Mouse (Mus musculus): ENCODE measurements around the gene Bmp7. TPM values are rescaled to one million over a fixed set of nuclear protein-coding genes. Genes with fewer than 3 reads are reported as not detected.

Gene Bmp7
- 3.1 and 13.2 TPM in 2 replicates for polyA plus RNA-seq (2014; fragmentation: Nextera tagmentation; extraction: Ambion mirVana)

DNA sequence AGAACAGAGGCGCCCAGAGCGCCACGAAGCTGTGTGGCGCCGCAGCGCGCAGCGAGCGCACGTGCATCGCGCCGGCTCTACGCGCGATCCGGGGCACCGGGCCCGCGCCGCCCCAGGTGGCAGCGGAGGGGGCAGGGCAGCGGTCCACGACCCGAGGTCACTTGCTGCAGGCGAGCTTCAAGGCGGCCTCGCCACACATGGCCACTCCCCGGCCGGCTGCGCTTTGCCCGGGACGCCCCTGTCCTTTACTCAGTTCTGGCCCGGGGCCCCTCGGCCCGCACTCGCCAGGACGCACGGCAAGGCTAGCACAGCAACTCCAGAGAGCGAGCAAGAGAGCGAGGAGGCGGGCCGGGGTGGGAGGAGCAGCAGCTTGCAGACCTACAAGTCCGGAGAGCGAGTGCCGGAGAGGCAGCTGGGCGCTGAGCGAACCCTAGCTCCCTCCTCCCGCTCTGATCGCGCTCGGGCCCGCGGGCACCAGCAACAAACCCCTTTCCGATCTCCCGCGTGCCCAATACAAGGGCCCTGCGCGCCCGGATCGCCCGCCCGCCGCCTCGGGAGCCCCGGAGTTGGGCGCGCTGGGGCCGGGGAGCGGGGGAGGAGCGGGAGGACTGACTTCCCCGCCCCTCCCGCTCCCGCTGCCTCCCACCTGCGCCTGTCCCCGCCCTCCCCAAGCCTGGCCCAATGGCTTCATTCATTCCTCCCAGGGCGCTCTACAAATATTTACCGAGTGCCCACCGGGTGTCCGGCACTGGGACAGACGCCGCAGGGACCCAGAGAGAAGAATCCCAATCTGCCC is at the start of gene Bmp7:
Gene Bmp7, minus strand, starts transcription at position 319 of the 796 bp plus-strand sequence.
- H3K36me3 ChIP-seq (ENCODE audit: control insufficient read depth, insufficient read depth, low read length): no peaks in the 10 kb centered on the region
- H3K9me3 ChIP-seq (ENCODE audit: control insufficient read depth, low read length): no peaks in the 10 kb centered on the region
- peak within 1 kb of the TSS; percentile 40; the same call in 1 of the 2 replicates for H3K9ac ChIP-seq (replicated peaks; ENCODE audit: low read length)
- peak within 1 kb of the TSS; percentile 41 for H3K4me3 ChIP-seq (replicated peaks; ENCODE audit: low read depth, low read length)
- H3K4me2 ChIP-seq (ENCODE audit: low read length): peak within 1 kb of the TSS; percentile 83
- ATAC-seq (ENCODE audit: low FRiP score, low TSS enrichment): peak; percentile 31; the same call in 1 of the 2 replicates
- H3K27me3 ChIP-seq (ENCODE audit: control insufficient read depth, insufficient read depth, low read length): peaks cover 82% of the 10 kb centered on the region
- peaks cover 27% of the 10 kb centered on the region for H3K4me1 ChIP-seq (ENCODE audit: control insufficient read depth, insufficient read depth, low read length)
- H3K27ac ChIP-seq (replicated peaks; ENCODE audit: low read depth, low read length): peak within 1 kb of the TSS; percentile 32; the same call in 1 of the 2 replicates
- DNase-seq: peak; percentile 79
- WGBS: under 1% methylated on average over 73 of the region's 82 CpGs

DNA sequence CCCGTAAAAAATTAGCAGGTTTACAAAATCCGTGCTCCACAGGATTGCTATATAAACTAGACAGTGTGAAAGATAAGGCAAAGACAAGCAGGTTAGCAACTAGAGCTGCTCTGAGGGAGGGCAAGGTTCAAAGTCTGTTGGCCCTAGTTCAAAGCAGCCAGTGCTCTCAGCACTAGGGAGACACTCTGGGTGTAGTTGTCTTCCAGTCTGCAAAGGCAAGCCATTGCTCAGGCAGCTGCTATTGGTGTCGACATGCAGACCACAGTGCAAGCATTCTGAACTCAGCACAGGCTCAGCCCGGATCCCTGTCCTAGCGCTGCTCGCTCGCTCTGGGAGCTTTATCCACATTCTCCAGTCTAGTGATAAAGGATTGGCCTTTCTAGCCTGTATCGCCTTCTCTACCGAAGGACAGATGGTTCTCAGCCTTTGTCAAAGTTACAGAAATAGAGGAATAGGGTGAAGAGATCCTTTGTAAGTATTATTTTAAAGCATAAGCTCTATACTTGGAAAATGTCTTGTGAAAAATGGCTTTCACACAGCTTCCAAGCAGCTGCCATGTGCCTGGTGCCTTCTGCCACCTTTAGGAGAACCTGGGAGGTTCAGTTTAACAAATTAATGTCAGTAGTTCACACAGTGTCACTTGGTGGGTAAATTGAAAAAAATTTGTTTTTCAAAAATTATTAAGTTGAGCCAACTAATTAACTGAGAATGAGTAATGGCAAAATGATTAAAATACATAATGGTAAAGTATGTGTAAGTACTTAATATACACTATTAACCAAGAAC is 42.8 kb upstream of the Bmp7 start:
- Histone ChIP-seq H3K9ac (replicated peaks; ENCODE audit: low read length) (no peak overlapping the region), H3K4me2 (ENCODE audit: low read length) (no peak overlapping the region), H3K9me3 (ENCODE audit: control insufficient read depth, low read length) (no peaks in the 10 kb centered on the region), H3K4me3 (replicated peaks; ENCODE audit: low read depth, low read length) (no peak overlapping the region), H3K27ac (replicated peaks; ENCODE audit: low read depth, low read length) (no peak overlapping the region), H3K27me3 (ENCODE audit: control insufficient read depth, insufficient read depth, low read length) (no peaks in the 10 kb centered on the region), H3K4me1 (ENCODE audit: control insufficient read depth, insufficient read depth, low read length) (no peaks in the 10 kb centered on the region), H3K36me3 (ENCODE audit: control insufficient read depth, insufficient read depth, low read length) (no peaks in the 10 kb centered on the region)
- DNase-seq (no peak), ATAC-seq (ENCODE audit: low FRiP score, low TSS enrichment) (no peak)
- WGBS: 75% methylated on average over 9 of the region's 9 CpGs

DNA sequence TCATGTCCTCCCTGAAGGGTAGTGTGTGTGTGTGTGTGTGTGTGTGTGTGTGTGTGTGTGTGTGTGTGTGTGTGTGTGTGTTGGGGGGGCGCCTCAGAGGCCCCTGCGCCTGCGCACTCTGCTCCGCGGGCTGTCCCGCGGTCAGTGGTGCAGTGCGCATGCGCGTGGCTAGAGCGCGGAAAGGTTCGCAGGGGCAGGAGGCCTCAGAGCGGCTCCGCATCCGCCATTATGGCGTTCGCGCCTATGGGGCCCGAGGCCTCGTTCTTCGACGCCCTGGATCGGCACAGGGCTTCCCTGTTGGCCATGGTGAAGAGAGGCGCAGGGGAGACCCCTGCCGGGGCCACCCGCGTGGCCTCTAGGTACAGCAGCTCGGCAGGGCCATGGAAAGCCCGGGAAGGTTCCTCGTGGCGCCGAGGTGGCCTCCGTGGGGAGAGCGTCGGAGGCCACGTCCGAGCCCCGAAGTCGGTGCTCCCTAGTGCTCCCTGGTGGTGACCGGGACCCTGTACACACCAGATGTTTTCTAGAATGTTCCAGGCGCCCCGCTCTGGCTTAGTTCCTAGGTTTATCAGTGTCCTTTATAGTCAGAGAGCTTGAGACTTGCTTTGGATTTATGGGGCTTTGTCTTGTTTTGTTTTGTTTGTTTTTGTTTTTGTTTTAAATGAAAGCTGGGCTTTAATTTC is 39.7 kb upstream of the Bmp7 start:
- no peak for ATAC-seq (ENCODE audit: low FRiP score, low TSS enrichment)
- 93% methylated on average over 43 of the region's 43 CpGs for WGBS
- Histone ChIP-seq H3K4me1 (ENCODE audit: control insufficient read depth, insufficient read depth, low read length) (peaks cover 12% of the 10 kb centered on the region; the same call in 1 of the 2 replicates), H3K27ac (replicated peaks; ENCODE audit: low read depth, low read length) (no peak overlapping the region), H3K27me3 (ENCODE audit: control insufficient read depth, insufficient read depth, low read length) (no peaks in the 10 kb centered on the region), H3K4me2 (ENCODE audit: low read length) (no peak overlapping the region), H3K36me3 (ENCODE audit: control insufficient read depth, insufficient read depth, low read length) (no peaks in the 10 kb centered on the region), H3K9me3 (ENCODE audit: control insufficient read depth, low read length) (no peaks in the 10 kb centered on the region), H3K4me3 (replicated peaks; ENCODE audit: low read depth, low read length) (no peak overlapping the region), H3K9ac (replicated peaks; ENCODE audit: low read length) (no peak overlapping the region)
- no peak for DNase-seq

DNA sequence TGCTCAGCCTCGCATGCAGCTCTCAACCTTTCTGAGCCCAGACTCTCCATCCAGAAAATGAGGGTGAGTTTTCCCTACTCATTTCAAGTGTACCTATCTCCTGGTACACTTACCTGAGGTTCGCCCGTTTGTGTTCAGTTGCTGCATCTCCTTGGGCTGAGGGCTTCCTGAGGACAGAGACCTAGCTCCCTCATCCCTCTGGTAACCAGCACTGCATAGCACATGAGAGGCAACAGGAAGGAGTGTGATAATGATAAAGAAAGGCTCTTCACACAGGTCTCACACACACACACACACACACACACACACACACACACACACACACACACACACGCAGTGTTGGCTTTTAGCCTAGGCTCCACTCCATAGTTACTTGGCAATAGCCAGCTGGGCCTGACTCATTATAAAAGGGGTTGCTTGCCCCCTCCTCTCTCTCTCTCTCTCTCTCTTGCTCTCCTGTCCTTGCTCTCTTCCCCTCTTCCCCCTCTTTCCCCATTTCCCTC is 38.1 kb upstream of the Bmp7 start:
- peaks cover 12% of the 10 kb centered on the region; the same call in 1 of the 2 replicates for H3K4me1 ChIP-seq (ENCODE audit: control insufficient read depth, insufficient read depth, low read length)
- H3K4me3 ChIP-seq (replicated peaks; ENCODE audit: low read depth, low read length): no peak overlapping the region
- WGBS: 57% methylated on average over 4 of the region's 4 CpGs
- no peak overlapping the region for H3K27ac ChIP-seq (replicated peaks; ENCODE audit: low read depth, low read length)
- no peak overlapping the region for H3K4me2 ChIP-seq (ENCODE audit: low read length)
- H3K9me3 ChIP-seq (ENCODE audit: control insufficient read depth, low read length): no peaks in the 10 kb centered on the region
- H3K36me3 ChIP-seq (ENCODE audit: control insufficient read depth, insufficient read depth, low read length): no peaks in the 10 kb centered on the region
- DNase-seq: no peak
- no peak for ATAC-seq (ENCODE audit: low FRiP score, low TSS enrichment)
- H3K27me3 ChIP-seq (ENCODE audit: control insufficient read depth, insufficient read depth, low read length): no peaks in the 10 kb centered on the region
- H3K9ac ChIP-seq (replicated peaks; ENCODE audit: low read length): no peak overlapping the region

DNA sequence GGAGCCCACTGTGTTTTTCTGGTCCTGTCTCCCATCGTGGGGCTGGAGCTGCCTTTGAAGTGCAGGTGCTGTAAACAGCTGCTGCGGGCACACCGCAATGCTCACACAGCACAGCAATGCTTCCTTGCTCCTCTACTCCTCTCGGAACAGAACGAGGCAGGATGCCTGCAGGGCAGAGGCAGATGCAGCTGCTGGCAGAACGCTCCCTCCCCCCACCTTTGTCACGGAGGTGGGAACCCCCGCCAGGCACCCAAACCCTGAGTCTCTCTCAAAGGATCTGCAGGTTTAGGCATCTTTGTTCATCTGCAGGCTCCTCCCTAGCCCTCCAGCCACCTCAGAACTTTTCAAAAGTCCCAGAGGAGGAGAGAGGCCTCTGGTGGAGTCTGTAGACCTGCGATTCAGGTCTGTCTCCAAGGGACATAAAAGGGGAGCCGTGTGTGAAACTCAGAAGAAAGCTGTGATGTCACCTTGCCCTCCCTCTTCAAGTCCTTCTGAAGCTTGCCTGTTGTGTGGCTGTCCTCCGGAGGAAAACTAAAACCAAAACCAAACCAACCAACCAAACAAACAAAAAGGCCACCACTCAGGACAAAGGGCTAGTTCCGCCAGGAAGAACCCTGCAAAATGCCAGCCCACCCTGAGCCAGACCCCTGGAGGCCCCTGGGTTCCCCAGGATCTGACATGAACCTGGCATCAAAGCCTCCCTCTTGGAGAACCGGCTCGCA is 37.4 kb upstream of the Bmp7 start, which contains the start of gene Spo11:
Gene Spo11, plus strand, starts transcription at position 292 of the 722 bp plus-strand sequence.
- no peak within 1 kb of the TSS for H3K4me3 ChIP-seq (replicated peaks; ENCODE audit: low read depth, low read length)
- H3K4me2 ChIP-seq (ENCODE audit: low read length): peak within 1 kb of the TSS; percentile 33
- no peaks in the 10 kb centered on the region for H3K36me3 ChIP-seq (ENCODE audit: control insufficient read depth, insufficient read depth, low read length)
- 12% methylated on average over 14 of the region's 14 CpGs for WGBS
- no peak for ATAC-seq (ENCODE audit: low FRiP score, low TSS enrichment)
- no peaks in the 10 kb centered on the region for H3K9me3 ChIP-seq (ENCODE audit: control insufficient read depth, low read length)
- H3K9ac ChIP-seq (replicated peaks; ENCODE audit: low read length): no peak within 1 kb of the TSS
- no peak within 1 kb of the TSS; the same call in 1 of the 2 replicates for H3K27ac ChIP-seq (replicated peaks; ENCODE audit: low read depth, low read length)
- peaks cover 12% of the 10 kb centered on the region; the same call in 1 of the 2 replicates for H3K4me1 ChIP-seq (ENCODE audit: control insufficient read depth, insufficient read depth, low read length)
- DNase-seq: peak; percentile 60
- H3K27me3 ChIP-seq (ENCODE audit: control insufficient read depth, insufficient read depth, low read length): no peaks in the 10 kb centered on the region

DNA sequence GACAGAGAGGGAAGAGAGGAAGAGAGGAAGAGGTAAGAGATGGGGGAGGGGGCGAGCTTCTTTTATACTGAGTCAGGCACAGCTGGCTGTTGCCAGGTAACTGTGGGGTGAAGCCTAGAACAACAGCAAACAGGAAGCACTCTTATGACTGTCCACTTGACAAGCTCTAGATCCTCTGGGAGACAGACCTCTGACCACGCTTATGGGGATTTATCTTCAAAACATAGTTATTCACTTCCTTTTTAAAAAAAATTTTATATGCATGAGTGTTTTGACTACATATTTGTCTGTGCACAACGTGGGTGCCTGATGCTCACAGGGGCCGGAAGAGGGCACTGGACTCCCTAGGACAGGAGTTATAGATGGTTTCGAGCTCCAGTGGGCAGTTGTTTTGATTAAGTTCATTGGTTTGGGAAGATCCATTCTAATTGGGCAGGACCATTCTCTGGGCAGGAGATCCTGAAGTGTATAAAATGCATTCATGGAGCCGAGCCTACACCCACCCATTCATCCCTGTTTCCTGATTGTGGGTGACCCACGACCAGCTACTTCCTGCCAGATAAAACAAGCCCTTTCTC is 36.6 kb upstream of the Bmp7 start:
- H3K9ac ChIP-seq (replicated peaks; ENCODE audit: low read length): no peak overlapping the region
- no peak overlapping the region for H3K27ac ChIP-seq (replicated peaks; ENCODE audit: low read depth, low read length)
- peak overlapping the region; percentile 33 for H3K4me2 ChIP-seq (ENCODE audit: low read length)
- no peaks in the 10 kb centered on the region for H3K9me3 ChIP-seq (ENCODE audit: control insufficient read depth, low read length)
- 26% methylated on average over 7 of the region's 7 CpGs for WGBS
- DNase-seq (no peak), ATAC-seq (ENCODE audit: low FRiP score, low TSS enrichment) (no peak)
- H3K4me3 ChIP-seq (replicated peaks; ENCODE audit: low read depth, low read length): no peak overlapping the region
- H3K27me3 ChIP-seq (ENCODE audit: control insufficient read depth, insufficient read depth, low read length): no peaks in the 10 kb centered on the region
- no peaks in the 10 kb centered on the region for H3K36me3 ChIP-seq (ENCODE audit: control insufficient read depth, insufficient read depth, low read length)
- peaks cover 12% of the 10 kb centered on the region; the same call in 1 of the 2 replicates for H3K4me1 ChIP-seq (ENCODE audit: control insufficient read depth, insufficient read depth, low read length)

DNA sequence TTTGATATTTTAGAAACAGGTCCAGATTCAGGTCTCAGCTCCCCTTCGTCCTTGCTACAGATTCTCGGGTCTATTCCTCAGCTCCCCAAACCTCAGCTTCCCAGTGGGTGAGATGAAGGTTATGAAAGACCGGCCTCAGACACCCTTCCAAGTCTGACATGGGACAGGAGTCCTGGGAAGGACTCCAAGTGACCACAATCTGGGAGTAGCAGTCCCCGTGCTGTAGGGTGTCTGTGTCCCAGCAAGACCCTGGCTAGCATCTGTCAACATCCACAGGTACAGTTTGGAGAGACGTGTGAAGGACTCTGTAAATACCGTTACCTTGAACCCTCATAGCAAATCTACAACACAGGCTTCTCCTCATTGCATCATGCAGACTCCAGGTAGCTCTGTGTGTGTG is 35.0 kb upstream of the Bmp7 start:
- Histone ChIP-seq H3K27ac (replicated peaks; ENCODE audit: low read depth, low read length) (no peak overlapping the region), H3K4me3 (replicated peaks; ENCODE audit: low read depth, low read length) (no peak overlapping the region), H3K9me3 (ENCODE audit: control insufficient read depth, low read length) (no peaks in the 10 kb centered on the region), H3K9ac (replicated peaks; ENCODE audit: low read length) (no peak overlapping the region), H3K36me3 (ENCODE audit: control insufficient read depth, insufficient read depth, low read length) (no peaks in the 10 kb centered on the region), H3K4me2 (ENCODE audit: low read length) (no peak overlapping the region), H3K27me3 (ENCODE audit: control insufficient read depth, insufficient read depth, low read length) (no peaks in the 10 kb centered on the region), H3K4me1 (ENCODE audit: control insufficient read depth, insufficient read depth, low read length) (peaks cover 12% of the 10 kb centered on the region; the same call in 1 of the 2 replicates)
- ATAC-seq (ENCODE audit: low FRiP score, low TSS enrichment) (no peak), DNase-seq (no peak)
- 88% methylated on average over 6 of the region's 6 CpGs for WGBS

Measured in midbrain, embryonic 14.5 days (tissue).